In genomic region chr12:100762663-100763425, GRCm38 (mm10) we compare ENCODE assay signal across 21 mouse cellular contexts. TPM values are rescaled to one million over a fixed set of nuclear protein-coding genes. Genes with fewer than 3 reads are reported as not detected.
A peak's percentile ranks its signal among the peaks of the same experiment; 100 is the strongest.
DNase-seq lines count a peak whose midpoint lies in the region; ATAC-seq and TF ChIP-seq lines count a peak whose summit lies in the region.
"Had no signal": no experiment of that assay in that cellular context is flagged by ENCODE, and none has a peak within 500 bp of the region (broad histone marks: within the 10 kb centered on the region; RNA-seq: fewer than 3 reads in every experiment).

No protein-coding gene starts in this region.

- peaks cover 15% of the 10 kb centered on the region; the same call in 1 of the 2 replicates for H3K4me1 ChIP-seq in forebrain, postnatal 0 days (ENCODE audit: insufficient read depth)
- H3K4me1 ChIP-seq: hindbrain, embryonic 15.5 days; limb, embryonic 12.5 days had no signal

- H3K9me3 ChIP-seq in forebrain, postnatal 0 days (ENCODE audit: low read length): no peaks in the 10 kb centered on the region
- H3K9me3 ChIP-seq: hindbrain, embryonic 15.5 days; limb, embryonic 12.5 days; liver, embryonic 15.5 days; midbrain, embryonic 12.5 days had no signal

- no peak overlapping the region for H3K9ac ChIP-seq in forebrain, postnatal 0 days
- H3K9ac ChIP-seq: hindbrain, embryonic 15.5 days; limb, embryonic 12.5 days; liver, embryonic 15.5 days; midbrain, embryonic 12.5 days had no signal

- DNase-seq in layer of hippocampus, adult 18-20 months (ENCODE audit: low spot score in 2 of 2): peak; percentile 40 to 65
- no peak for DNase-seq in layer of hippocampus, postnatal 25 days (ENCODE audit: extremely low spot score in 1 of 2, low spot score in 1 of 2)
- DNase-seq in right cerebral cortex, adult 18-20 months: peak; percentile 67
- no peak for DNase-seq in right cerebral cortex, postnatal 25 days
- DNase-seq in forebrain, postnatal 0 days: peak; percentile 66
- DNase-seq in ovary, postnatal 14 days (ENCODE audit: low spot score): no peak
- DNase-seq in spleen, postnatal 14 days (ENCODE audit: low spot score in 2 of 2): no peak
- DNase-seq: adrenal gland, adult 2 months; cerebellum, adult 9-10 months; embryo, embryonic 11 days; gastrocnemius, postnatal 25 days; kidney, postnatal 10 days; thymus, adult 2 months had no signal

- ATAC-seq in forebrain, postnatal 0 days: peak; percentile 79
- ATAC-seq: CD4-positive, CD25-positive, alpha-beta regulatory T cell, adult 4 months; intestine, postnatal 0 days had no signal

- 30% methylated on average over 11 of the region's 11 CpGs for WGBS in forebrain, postnatal 0 days

- H3K4me2 ChIP-seq in forebrain, postnatal 0 days (ENCODE audit: low read depth): no peak overlapping the region
- H3K4me2 ChIP-seq: heart, embryonic 11.5 days; hindbrain, embryonic 15.5 days; limb, embryonic 12.5 days; liver, embryonic 15.5 days; midbrain, embryonic 12.5 days had no signal

- H3K27me3 ChIP-seq in forebrain, postnatal 0 days (ENCODE audit: insufficient read depth, low read length): no peaks in the 10 kb centered on the region
- H3K27me3 ChIP-seq: hindbrain, embryonic 15.5 days; limb, embryonic 12.5 days; liver, embryonic 15.5 days; midbrain, embryonic 12.5 days had no signal

- H3K4me3 ChIP-seq in forebrain, postnatal 0 days (ENCODE audit: low read depth, low read length): no peak overlapping the region
- H3K4me3 ChIP-seq: hindbrain, embryonic 15.5 days; limb, embryonic 12.5 days; liver, embryonic 15.5 days; midbrain, embryonic 12.5 days had no signal

- H3K27ac ChIP-seq in forebrain, postnatal 0 days (ENCODE audit: low read depth, low read length): peak overlapping the region; percentile 80
- H3K27ac ChIP-seq: hindbrain, embryonic 15.5 days; limb, embryonic 12.5 days; liver, embryonic 15.5 days; midbrain, embryonic 12.5 days had no signal

- H3K36me3 ChIP-seq in forebrain, postnatal 0 days (ENCODE audit: insufficient read depth): no peaks in the 10 kb centered on the region
- H3K36me3 ChIP-seq: hindbrain, embryonic 15.5 days; limb, embryonic 12.5 days; liver, embryonic 15.5 days; midbrain, embryonic 12.5 days had no signal

- no peak for TF ChIP-seq CTCF in forebrain, postnatal 0 days (IDR thresholded peaks at IDR 0.05; ENCODE audit: low read depth)

RNA-seq across cellular contexts. Expression of gene Dglucy, which starts 16.0 kb away (rescaled TPM):
- total RNA-seq in layer of hippocampus, adult 18-20 months (2021): 1 to 10 TPM; 6.2 to 8.6 TPM
- 1 to 10 TPM; 6.4 to 7.4 TPM for total RNA-seq in layer of hippocampus, postnatal 25 days (2021)
- 3.9 and 4.5 TPM in 2 replicates for total RNA-seq in forebrain, postnatal 0 days (2014; rRNA removed)
- polyA plus RNA-seq in forebrain, postnatal 0 days (2015; fragmentation: Nextera tagmentation; extraction: Ambion mirVana): 2.6 and 3.0 TPM in 2 replicates
- total RNA-seq: MEL had no signal

RNA-seq across cellular contexts. Expression of gene Rps6ka5, which starts 36.1 kb away (rescaled TPM):
- 10 to 100 TPM; 23.6 to 27.0 TPM for total RNA-seq in layer of hippocampus, adult 18-20 months (2021)
- total RNA-seq in layer of hippocampus, postnatal 25 days (2021): 10 to 100 TPM; 20.9 to 22.4 TPM
- total RNA-seq in forebrain, postnatal 0 days (2014; rRNA removed): 28.8 and 29.5 TPM in 2 replicates
- 6.3 and 8.7 TPM in 2 replicates for polyA plus RNA-seq in forebrain, postnatal 0 days (2015; fragmentation: Nextera tagmentation; extraction: Ambion mirVana)

Comparison
In these comparisons a context has a peak if more than half of its experiments do, and no peak if none do; other contexts are left out.
1. DNase-seq: peak in layer of hippocampus, adult 18-20 months (2 of 2), right cerebral cortex, adult 18-20 months (single experiment) and forebrain, postnatal 0 days (single experiment); none in layer of hippocampus, postnatal 25 days (0 of 2), right cerebral cortex, postnatal 25 days (single experiment), ovary, postnatal 14 days (single experiment) and spleen, postnatal 14 days (0 of 2).